Mouse (Mus musculus) E14TG2a.4 (cell line): ENCODE results near the gene Rps6ka3.

Source experiments
- CTCF ChIP-seq: conservative IDR thresholded peaks from 2 replicates; pipeline ENCODE4 v1.5.1; 2014; ENCODE audit warnings: low read length
- NANOG ChIP-seq: IDR thresholded peaks from 2 replicates; pipeline ENCODE4 v1.6.1; 2014; ENCODE audit warnings: borderline replicate concordance, low read length, mixed read lengths
- POU5F1 ChIP-seq: IDR thresholded peaks from 2 replicates; pipeline ENCODE4 v1.6.1; 2014; ENCODE audit warnings: low read length, borderline replicate concordance

DNA sequence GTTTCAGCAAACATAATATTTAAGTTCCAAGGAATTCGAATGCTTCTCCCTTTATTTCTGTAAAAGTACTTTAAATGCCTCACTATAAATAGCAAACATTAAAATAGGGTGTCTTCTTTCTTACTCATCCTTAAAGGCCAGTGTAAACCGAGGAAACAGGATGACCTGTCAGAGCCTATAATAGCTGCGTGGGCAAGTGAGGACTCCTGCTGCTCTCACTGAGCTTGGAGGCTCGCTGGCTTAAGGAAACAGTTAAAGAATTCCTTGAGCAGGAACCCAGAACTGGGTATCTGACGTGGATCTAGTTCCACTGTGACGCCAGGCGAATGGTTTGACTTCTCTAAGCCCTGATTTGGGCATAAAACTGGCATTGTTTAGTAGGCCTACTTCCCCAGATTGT lies 105.2 kb downstream of the Rps6ka3 start:
- TF ChIP-seq CTCF (no peak), NANOG (no peak), POU5F1 (no peak)
